Mouse (Mus musculus) c-Kit-negative CD71-positive TER-119-positive erythroid progenitor cells, embryonic 14.5 days (primary cell): Measurements from ENCODE around the gene Cadm1.

Experiments
- DNase-seq: peaks from one replicate; pipeline ENCODE4 v3.0.0-alpha.2; 2013; ENCODE audit warnings: low read depth, low spot score

Gene Cadm1

DNA sequence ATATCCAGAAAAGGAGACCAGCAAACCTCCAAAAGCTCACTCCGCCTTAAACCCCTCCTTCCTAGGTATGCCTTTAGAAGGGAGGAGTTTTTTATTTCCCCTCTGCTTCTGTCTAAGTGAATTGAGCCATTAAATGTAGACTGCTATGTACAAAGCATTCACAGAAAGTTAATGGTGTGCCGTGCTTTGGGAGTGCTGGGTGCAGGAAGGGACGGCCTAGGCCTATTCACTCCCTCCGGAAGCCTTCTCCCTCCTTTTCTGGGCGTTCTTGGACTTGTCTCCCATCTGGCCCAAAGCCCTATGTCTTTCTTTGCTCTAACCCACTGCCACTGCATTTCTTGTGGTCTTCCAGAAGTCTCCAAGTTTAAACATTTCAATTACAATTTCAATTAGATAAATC, 268.5 kb downstream of the Cadm1 start:
- DNase-seq: no peak

DNA sequence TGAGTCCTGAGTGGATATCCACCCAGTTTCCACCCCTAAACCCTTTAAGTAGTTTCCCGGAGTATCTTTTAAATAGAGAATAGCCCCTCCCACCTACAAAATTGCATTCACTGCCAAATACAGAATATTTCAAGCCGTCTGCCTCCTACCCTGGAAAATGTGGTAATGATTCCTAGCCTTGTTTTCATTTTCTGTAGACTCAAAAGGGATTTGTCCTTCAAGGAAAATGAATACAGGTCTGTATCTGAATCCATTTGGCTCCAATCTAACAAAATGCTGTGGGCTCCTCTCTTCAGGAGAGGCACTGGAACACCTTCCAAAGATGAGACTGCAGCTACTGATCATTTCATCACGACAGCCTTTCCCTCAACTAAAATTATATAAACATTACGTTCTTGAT, 271.3 kb downstream of the Cadm1 start:
- no peak for DNase-seq

DNA sequence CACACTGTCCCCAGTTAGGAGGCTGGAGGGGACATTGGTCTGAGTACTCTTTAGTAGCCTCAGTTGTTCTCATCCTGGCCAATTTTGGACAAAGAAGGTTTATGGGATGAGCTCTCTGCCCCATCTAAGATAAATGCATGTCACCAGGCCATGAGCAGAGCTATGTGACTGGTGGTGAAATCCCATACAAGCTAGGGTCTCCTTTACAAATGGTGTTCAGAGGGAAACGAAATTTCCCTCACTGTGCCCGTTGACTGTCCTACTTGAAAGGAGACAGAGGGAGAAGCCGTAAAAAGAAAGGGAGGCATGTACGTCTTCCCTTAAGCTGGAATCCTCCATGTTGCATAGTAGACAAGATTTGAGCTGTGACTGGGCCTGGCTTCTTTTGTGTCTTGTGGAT, 272.6 kb downstream of the Cadm1 start:
- DNase-seq: no peak

DNA sequence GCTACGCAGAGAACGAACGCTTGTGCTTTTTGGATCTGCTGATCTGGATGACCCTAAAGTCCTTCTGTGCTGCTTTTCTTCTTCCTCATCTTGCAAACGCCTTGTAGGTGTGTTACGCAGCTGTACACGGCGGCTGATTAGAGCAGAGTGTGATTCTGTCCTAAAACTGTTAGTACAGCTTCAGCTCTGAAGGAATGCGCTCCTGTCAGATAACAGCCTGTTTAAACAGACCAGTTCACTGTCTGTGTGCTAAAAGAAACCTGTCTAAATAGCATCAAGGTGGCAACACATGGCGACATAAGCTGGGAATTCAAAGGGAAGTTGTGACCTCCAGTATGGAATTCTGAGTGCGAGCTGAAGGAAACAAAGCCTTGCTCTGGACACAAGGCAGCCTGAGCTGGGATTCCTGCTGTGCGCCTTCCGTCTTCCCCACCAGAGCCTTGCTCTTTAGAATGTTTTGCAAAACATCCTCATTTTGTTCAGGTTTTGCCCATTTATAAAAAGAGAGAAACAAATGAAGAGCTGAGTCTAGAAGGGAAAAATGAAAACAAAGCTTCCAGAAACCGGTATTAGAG, 273.6 kb downstream of the Cadm1 start:
- no peak for DNase-seq

DNA sequence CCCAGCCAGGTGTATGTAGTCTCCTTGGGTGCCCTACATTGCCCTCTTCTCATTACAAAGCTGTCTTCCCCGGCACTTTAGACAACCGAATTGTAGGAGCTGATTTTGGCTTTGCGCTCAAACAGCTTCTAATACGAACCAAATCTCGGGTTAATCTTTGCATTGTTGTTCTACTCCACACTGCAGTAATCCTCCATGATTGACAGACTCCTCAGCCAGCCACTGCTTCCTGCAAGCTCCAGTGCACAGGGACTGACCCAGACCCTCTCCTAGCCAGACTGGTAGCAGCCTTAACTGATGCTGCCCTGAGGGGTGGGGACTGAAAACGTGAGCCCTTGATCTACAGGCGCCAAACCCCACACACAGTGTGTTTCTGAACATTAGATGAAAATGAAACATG, 275.7 kb downstream of the Cadm1 start:
- no peak for DNase-seq

DNA sequence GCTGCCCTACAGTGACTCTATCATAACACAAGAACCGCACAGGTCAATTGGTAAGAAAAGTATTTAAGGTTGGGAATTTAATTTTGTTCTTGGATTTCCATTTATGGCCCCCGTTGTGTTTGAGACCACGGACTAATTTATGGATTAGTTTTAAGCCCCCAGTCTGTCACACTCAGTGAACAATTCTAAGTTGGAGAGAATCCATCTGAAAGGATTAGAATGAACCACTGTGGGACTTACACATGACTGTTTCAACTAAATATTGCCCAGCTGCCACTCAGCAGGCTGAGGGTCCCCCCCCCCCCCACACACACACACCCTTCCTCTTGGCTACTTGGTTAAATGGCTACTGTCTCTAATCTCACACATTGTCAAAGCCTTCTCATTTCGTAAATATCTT, 295.7 kb downstream of the Cadm1 start:
- no peak for DNase-seq

DNA sequence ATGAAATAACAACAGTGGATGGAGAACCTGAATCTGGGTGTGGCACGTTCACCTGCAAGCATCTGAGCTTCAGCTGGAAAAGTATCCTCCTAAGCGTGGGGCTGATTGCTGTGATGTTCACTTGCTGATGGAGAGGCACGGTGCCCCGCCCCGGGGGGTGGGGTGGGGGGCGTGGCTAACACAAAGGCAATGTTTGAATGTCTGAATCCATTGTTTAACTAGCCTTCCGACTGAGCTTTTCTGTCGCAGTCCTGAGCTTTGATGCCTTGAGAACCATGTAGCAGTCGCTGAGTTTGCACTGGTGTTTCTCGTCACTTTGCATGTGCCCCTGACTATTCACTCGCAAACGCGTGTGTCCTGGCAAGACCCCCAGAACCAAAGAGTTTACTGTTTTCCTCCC, 298.8 kb downstream of the Cadm1 start:
- DNase-seq: no peak

DNA sequence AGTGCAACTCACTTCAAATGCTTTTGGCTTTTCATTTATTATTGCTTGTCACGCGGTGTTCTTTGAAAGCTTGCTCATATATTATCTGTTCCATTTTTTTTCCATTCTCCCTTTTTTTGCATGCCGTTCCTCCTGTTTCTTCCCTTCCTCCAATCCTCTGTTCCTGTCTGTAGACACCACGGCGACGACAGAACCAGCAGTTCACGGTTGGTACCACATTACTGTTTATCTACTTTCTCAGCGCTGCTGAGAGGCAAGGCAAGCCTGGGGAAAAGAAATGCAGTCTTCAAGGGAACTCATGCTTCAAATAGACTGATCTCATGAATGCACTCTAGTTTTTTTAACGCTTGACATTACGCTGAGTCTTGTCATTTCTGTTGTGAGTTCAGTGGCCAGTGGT, 299.2 kb downstream of the Cadm1 start:
- no peak for DNase-seq

DNA sequence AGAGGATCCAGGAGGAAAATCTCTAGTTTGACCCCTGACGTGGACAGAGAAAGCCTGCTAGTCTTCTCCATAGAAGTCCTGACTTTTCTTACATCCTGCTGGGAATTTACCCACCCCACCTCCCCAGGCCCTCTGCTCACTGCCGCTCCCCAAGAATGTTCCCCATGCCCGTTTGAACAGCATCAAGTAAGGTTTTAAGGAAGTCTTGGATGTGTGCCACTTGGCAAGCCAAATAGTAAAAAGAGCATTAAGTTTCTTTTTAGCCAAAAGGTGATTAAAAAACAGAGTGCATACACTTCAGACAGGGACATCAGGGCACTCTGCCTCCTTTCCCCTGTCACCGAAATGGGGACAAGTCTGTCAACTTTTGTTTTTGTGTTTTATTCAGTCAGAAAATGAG, 299.9 kb downstream of the Cadm1 start:
- no peak for DNase-seq

DNA sequence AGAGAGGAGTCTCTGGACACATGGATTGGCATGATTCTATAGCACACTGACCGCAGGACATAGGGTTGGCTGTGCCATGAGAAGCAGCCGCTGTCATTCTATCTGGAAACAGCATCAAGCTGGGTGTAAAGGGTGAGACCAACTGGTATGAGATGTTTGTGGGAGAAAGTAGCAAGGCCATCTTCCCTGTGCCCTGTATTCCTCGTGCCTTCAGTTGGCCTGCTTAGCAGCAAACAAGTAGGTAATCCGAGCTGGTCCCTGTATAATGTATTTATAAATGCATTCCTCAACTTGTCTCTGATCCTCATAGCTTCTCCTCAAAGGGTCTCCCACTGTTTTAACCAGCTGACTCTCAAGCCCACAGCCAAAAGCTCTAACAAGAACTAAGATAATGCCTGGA, 301.4 kb downstream of the Cadm1 start:
- no peak for DNase-seq

DNA sequence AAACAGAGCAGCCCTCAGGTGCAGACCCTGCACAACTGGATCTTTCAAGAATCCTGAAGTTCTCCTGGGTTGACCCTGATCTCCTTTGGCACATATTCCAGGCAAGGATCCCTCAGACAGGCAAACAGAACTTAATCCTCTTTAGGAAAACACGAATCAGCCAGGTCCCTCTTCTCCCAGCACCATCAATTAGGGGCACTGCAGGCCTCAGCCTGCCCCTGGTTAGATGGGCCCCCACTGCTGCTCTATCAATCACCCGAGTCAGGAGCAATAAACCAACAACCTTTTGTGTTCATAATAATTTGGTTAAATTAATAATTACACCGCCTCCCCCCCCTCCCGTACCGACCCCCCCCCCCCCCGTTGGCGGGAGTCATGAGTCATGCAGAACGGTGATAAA, 308.2 kb downstream of the Cadm1 start:
- DNase-seq: no peak

DNA sequence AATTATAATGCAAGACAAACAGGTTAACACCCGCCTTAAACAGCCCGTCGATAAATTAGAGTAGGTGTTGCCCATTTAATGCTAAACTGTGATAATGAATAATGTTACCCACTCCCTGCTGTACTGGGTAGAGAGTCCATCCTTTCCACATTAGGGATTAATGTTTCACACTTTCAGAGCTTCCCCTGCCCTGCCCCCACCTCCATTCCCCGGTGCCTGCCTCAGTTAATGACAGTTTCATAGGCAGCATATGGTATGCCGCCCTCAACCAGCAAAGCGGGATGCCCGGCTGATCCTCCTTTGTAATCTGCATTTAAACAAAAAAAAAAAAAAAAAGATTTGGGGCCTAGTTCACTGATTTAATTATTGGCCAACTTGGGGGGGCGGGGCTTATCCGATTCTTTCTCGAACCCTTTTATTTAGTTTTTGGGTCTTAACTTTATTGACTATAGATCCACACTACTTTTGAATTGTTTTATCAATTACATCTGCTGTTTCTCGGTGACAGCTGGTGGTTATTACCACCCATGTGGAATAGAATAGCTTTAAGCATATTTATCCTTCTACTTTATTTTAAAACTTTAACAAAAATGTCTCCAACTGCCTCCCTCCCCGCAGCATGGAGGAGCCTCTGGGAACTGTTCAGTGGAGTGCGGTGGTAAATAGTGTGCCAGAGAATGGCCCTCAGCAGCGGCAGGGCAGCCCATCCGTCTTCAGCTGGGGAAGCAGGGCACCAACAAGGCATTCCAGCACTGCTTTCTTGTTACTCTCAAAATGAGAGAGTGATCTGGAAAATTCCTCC, 309.1 kb downstream of the Cadm1 start:
- no peak for DNase-seq

DNA sequence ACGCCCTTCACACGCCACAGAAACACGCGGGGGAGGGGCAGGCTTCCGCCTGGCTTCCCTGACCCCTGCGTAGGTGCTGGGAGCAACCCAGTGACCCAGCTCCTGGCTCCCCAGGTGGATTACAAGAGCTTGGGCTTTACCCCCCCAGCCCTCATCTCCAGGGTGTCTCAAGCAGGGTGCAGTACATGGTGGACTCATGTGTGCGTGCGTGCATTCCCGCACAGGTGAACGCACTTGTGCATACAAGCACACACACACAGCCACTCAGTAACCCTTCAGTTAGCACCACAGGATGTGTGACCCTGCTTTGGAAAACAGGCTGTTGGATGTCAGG, 309.7 kb downstream of the Cadm1 start:
- no peak for DNase-seq

DNA sequence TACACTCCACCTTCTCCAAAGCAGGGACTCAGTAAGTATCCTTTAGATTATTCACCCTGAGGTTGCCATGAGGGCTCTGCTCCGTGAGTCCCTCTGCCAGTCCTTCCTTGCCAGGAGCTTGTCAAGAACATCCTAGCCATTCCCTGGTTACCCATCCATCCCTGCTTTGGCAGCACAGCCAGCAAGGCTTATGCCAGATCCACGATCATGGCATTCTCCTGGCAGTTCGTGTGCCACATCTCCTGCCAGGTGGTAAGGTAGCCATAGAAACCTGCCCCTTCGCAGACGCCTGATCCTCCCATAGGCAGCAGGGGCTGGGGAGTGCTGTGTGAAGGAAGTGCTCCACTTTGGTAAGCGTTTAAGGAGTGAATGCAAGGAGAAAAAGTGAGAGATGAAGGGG, 313.4 kb downstream of the Cadm1 start:
- no peak for DNase-seq

DNA sequence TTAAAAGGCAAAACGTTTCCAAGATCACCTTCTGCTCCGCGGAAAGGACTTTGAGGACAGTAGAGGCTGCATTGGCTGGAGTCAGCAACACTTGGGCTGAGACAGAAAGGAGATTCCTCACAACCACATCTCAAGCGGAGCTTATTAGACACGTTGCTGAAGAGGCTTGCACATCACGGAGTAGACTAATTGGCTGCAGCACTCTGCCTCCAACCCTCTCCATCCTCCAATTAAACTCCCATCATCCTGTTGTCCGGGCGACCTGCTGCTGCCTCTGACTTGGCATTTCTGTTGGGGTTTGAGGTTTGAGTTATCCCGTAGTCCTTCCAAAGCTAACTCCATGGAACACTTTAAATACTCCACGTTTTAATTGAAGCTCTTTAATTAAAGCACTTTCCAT, 316.3 kb downstream of the Cadm1 start:
- no peak for DNase-seq

DNA sequence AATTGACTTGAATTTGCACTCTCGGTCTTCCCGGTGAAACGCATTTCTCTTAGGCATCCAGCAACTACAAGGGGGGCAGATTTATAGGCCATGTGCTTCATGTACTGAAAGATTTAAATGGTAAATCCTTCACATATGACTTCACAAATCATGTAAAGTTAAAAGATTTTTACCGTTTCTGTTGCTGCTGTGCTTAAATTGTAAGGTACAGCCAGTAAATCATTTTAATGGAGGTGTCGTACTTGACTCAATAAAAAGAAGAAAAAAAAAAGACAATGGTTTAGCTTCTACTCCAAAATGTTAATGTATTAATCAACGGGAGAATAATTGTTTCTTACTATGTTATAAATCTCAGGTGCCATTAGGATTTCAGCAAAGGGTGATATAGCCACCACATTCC, 317.0 kb downstream of the Cadm1 start:
- no peak for DNase-seq

DNA sequence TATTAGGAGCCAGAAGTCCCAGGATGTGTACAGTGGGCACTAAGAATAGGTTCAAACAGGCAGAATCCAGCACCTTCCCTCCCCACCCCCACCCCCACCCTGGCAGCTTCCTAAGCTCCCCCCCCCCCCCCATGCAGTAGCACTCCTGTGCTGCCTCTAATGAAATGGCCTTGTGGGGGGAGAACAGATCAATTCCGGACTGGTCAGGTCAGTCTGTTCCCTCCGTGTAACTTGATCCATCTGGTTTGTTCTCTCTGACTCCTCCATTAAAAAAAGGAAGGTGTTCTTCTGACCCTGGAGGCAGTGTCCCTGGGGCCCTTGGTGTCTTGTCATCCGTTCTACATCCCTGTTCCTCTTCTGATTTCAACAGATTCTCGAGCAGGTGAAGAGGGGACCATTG, 317.8 kb downstream of the Cadm1 start:
- DNase-seq: no peak

DNA sequence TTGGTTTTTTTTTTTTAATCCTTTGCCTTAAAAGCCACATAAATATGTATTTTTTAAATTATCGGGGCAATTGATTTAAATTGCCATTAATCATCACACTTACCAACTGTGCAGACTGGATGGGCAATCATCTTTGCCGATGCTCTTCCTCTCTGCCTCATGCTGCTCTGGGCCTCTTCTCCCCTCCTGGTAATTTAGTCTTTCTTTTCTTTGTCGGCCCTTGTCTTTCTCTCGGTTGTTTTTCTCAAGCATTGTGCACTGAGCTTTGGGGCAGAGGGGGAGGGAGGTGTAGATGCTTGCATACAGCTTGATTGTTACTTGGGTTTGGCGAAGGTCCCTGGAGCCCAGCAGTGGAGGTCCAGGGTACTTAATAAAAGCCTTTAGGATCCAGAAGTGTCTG, 318.8 kb downstream of the Cadm1 start:
- DNase-seq: no peak

DNA sequence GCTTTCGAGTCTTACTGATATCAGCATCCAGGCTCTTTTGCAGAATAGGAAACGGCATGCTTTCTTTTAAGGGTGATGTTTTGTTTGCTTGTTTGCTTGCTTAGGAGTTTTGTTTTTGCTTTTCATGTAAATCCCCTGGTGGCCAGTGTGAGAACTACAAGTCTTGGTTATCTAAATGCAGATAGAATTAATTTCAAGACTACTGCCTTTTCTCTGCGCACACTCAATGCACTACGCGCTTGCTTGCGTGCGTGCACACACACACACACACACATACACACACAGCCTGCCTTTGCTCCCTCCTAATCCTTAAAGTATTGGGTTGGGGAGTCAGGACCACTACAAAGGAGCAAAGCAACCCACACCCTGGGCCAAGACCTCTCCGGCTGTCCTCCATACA, 326.3 kb downstream of the Cadm1 start:
- DNase-seq: peak; percentile 2

DNA sequence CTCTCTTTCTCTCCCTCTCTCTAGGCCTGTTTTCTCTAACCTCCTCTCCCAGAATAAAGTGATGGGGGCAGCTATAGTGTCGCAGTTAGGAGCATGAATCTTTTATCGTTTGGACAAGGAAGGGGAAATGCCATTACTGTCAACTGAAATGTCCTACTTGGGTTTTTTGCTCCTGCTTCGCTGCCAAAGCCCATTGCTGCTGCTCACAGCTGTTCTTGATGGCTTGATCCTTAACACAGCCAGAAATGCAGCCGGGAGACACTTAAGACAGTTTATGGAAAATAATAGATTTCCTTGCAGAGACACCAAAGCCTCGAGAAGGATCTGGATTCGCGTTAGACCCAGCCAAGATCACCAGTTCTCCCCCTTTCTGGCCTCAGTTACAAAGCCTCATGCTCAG, 327.3 kb downstream of the Cadm1 start:
- no peak for DNase-seq

DNA sequence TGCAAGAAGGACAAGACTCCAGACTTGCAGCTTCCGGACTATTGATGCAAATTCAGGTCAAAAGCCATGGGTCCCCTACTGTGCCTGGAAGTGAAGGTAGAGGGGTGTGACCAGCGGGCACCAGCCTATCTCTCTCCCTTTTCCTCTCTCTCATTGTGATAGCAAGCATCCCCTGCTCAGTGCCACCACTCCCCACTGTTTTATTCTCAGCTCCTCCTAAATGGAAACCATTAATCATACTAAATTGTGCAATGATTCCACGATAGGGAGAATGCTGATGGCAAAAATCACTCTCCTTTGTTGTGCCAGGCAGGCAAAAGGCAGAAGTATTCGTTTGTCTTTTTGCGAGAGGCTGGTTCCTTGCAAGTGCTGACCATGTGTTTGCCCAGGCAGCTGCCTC, 328.2 kb downstream of the Cadm1 start:
- DNase-seq: no peak

DNA sequence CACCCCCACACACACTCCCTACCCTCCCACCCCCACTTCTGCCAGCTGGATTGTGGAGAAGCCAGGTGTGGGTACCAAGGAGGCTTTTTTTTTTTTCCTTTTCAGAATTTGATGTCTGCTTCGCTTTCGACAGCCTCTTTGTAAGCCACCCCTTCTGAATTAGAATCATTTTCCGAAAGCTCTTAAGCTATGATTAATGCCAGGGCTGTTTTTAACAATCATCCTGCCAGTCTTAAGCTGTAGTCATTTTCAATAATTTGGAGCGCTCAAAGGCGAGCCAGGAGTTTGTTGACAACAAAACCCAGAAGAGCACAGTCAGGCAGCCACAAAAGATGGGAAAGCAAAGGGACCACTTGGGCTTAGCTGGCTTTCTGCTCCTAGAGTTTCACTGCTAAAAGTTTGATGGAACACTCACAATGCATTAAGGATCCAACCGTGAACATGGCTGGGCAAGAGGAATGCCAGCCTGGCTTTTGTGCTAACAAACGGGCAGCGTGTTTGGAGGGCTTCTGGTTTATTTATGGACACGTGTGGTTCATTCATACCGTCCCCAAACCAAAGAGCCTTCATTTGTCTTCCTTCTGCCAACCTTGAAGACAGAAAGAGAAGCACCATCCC, 328.9 kb downstream of the Cadm1 start:
- no peak for DNase-seq

DNA sequence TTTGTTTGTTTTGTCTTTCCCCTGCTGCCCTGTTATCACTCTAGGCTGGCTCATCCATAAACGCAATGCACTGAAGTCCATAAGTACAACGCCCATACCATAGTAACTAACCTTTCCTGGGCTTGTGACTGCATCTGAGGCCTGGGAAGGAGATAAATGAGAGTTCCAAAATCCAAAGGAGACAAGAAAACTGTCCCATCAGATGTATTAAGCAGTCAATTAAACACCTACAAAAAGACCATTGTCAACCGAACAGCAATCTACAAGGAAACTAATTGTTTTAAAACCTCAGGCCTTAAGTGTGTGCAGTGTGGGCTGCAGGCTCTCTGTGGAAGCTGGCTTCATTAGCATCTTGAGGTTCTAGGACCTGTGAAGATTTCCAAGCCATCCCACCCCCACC, 331.0 kb downstream of the Cadm1 start:
- no peak for DNase-seq

DNA sequence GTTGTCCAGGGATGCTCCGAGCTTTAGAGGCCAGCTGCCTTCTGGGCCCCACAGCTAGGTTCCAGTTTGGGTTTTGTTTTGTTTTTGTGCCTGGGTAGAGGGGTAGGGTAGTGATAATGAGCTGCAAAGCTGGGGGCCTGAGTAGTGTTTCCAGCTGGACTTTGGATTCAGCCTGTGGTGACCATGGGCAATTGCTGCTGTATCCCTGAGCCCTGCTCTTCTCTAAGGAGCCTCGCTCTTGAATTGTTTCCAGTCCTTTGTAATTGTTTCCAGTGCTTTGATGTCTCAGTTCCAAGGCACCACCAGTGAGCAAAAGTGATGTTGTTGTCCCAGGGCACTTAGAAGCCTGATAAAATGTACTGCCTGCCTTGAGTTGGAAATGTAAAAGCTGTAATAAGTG, 331.8 kb downstream of the Cadm1 start:
- no peak for DNase-seq
